Mouse (Mus musculus) thymus, postnatal 0 days (tissue): Measurements from ENCODE around the gene Gm9903. TPM values are rescaled to one million over a fixed set of nuclear protein-coding genes. Genes with fewer than 3 reads are reported as not detected.

Experiments used
- polyA plus RNA-seq: library from polyadenylated mRNA; unstranded; fragments of >200 nt; fragmentation: Nextera tagmentation; extraction: Ambion mirVana; gene quantifications from 2 replicates; pipeline ENCODE4 v1.2.1, GENCODE M21; 2015

Gm9903 gene
- polyA plus RNA-seq, 1 experiment from 2014 or later = 0.60 TPM

Other genes with a start within 250 kb of the Gm9903 start
- not detected in 2 replicates for gene Nkx1-1, start 195.9 kb upstream of the Gm9903 start, polyA plus RNA-seq
- gene Fam53a, start 290 bp upstream of the Gm9903 start, polyA plus RNA-seq = 72.6 and 78.5 TPM in 2 replicates
- 353 and 376 TPM in 2 replicates for gene Slbp, start 22.6 kb downstream of the Gm9903 start, polyA plus RNA-seq
- gene Tacc3, start 28.2 kb downstream of the Gm9903 start, polyA plus RNA-seq = 195 and 217 TPM in 2 replicates
- 28.4 and 30.8 TPM in 2 replicates for gene Tmem129, start 28.5 kb downstream of the Gm9903 start, polyA plus RNA-seq
- 0.67 and 0.73 TPM in 2 replicates for gene Fgfr3, start 91.7 kb downstream of the Gm9903 start, polyA plus RNA-seq
- 51.8 and 52.5 TPM in 2 replicates for gene Letm1, start 152.9 kb downstream of the Gm9903 start, polyA plus RNA-seq
- 46.6 and 51.5 TPM in 2 replicates for gene Nsd2, start 190.8 kb downstream of the Gm9903 start, polyA plus RNA-seq